Mouse (Mus musculus) urinary bladder, postnatal 25 days (tissue): Measurements from ENCODE around the gene Cmss1.
"Not testable (repeated sequence)": the region's sequence is repeated elsewhere in the genome, so short reads cannot be mapped to it uniquely, and the experiment has no call there.

ENCODE experiments used
- DNase-seq: peaks from one replicate; pipeline ENCODE4 v3.0.0; 2022; ENCODE audit warnings: low spot score

The Cmss1 gene

GRCm38 (mm10) chr16:57426680-57427079 is 180.0 kb downstream of the Cmss1 start:
- DNase-seq, result no peak

DNA sequence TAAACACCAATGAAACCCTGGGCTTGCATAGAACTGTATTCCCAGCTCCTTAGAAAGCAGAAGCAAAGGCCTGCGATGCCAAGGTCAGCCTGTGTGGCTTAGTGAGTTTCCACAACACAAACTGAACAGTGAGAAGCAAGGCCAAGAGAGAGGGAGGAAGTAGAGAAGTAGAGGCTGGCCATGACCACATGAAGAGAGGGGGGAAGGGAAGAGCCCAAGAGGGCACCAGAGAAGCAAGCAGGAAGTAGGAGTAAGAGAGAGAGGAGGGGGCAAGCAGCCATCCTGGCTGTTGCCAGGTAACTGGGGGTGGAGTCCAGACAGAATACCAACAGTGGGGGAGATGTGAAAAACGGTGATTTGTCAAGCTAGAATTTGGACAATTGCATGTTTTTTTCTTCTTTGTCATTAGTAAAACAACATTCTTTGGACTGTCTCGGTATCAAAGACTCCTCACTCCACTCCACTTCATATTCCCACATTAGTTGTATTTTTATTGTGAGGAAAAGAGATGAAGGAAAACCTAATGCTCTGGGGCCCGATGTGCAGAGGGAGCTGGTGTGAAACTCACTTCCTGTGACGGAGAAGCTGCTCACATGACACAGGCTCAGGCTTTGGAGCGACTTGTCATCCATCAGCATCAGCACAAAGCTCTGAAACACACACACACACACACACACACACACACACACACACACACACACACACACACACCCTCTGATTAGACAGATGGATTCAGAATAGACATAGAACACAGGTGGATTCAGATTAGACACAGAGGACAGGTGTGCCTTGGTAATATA is 183.5 kb downstream of the Cmss1 start:
- DNase-seq, result no peak

DNA sequence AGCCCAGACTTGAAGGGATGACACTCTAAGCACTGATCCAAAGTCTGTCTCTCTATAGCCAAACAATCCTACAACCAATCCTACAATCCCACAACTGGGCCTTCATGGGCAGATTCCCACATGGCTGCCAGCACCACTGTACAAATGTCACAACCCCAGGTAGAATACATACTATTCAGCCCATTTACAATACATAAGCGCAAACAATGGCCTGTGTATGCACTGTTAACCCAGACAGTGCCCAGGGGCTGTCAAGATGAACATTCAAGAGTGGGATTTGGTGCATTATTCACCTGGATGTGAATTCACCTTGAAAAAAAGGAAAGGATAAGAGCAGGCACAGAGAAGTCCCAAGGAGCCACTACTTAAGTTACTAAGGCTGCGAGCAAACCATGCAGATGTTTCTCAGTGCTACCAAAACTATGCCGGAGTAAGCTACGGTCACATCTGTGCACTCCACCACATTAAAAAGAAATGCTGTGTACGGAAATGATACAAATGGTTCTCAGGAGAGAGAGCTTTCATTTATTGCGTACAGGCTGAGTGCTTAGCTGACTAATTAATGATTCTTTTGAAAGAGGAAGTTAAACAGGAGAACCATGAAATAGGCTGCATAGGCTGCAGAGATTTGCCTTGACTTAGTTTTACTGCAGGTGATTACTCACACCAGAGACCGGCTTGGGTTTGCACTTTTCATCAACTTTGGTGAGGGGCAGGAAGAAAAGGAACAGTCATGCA is 184.8 kb downstream of the Cmss1 start:
- DNase-seq, result no peak

DNA sequence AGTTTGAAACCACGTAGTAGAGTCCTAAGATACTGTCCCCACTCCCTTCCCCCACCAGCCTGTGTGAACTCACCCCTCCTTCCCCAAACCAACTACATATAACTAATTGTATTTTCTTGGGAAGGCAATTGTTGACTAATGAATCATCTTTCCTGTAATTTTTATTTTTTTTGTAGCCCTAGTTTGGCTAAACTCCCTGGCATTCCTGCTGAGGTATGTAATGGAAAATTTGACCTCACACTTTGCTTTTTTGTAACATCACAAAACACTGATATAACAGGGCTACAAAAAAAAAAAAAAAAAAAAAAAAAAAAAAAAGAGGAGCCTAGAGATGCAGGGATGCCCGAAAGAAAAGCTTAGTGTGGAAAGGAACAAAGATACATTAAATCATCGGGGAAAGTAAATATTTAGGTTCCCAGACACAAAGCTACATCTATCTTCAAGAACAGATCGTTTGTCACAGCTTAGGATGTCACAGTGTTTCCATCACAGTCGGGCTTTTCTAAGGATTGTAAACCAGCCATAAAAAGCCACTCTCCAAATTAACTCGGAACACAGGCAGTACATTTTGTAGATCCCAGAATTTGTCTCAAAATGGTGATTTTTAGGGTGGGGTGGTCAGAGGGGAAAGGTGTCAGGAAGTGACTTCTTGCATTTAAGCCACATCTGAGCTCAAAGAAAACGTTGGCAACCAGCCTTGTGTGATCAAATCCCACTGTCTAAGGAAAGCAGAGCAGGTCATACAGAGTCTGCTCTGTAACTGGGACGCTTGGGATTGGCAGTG is 185.7 kb downstream of the Cmss1 start:
- no peak for DNase-seq

DNA sequence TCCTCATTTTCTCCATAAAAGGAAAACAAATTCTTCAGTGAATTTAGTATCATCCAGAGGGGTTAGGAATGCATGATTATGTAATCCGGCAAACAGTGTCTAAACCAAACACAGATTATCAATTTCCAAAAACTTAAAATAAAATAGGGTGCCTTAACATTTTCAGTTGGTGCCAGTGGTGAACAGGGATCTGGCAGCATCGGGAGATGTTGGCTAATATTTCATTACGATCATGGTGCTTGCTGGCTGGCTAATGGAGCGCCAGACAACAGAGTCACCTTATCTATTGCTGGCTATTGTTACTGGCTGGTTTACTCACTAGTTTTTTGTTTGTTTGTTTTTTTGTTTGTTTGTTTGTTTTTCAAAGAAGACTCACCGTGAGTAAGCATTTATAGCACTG is 186.8 kb downstream of the Cmss1 start:
- DNase-seq, result no peak

DNA sequence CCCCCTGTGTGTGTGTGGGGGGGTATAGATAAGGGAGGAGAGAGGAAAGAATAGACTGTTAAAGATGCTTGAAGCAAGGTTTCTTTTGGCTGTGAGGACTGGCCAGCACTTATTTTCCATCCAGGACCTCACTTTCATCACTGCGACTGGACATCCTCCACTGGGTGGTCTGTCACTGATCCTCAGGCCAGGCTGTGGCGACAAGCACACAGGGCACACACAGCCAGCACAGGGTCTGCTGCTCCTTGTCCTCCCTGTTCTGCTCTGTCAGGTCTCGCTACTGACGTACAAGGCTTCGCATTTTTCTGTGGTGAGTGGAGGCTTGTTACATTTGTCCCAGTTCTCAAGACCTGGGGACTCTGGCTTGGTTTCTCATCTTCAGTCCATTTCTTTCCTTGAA is 187.3 kb downstream of the Cmss1 start:
- DNase-seq, result peak; percentile 20

- DNase-seq, result no peak
Observed at GRCm38 (mm10) chr16:57417955-57418354, 188.7 kb downstream of the Cmss1 start.

DNA sequence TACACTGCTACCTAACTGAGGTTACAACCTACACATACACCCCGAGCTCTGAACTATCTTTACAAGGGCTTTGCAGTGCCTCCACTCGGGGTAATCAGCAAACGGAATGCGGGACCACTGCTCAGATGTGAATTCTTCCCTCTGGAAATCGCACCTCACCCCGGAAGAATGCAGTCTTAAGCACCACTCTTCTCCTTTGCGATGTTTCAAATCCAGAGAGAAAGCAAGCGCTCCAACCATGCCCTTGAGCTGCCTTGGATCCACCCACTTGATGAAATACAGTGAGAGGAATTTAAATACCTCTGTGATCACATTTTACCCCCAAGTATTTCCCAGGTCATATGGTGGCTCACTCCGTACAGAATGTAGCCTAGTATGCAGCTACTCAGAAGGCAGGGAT is 189.6 kb downstream of the Cmss1 start:
- no peak for DNase-seq

GRCm38 (mm10) chr16:57416049-57416448 is 190.6 kb downstream of the Cmss1 start:
- DNase-seq, result no peak

DNA sequence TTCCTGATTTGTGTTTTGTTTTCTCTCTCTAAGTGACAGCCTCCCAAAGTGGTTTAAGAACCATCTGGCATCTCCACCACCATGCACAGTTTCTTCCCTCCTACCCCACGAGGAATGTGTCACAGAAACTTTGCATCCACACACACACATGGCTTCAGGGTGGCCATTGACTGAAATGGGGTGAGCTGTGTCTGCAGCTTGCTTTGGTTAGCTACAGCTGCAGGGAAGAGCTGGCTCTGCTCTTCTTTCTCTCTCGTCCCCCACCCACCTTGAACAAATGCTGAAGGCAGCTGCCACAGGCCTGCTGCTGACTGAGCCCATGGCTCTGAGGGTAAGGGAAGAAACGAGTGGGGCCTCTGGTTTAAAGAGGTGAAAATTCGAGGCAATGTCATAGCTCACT is 193.9 kb downstream of the Cmss1 start:
- no peak for DNase-seq

DNA sequence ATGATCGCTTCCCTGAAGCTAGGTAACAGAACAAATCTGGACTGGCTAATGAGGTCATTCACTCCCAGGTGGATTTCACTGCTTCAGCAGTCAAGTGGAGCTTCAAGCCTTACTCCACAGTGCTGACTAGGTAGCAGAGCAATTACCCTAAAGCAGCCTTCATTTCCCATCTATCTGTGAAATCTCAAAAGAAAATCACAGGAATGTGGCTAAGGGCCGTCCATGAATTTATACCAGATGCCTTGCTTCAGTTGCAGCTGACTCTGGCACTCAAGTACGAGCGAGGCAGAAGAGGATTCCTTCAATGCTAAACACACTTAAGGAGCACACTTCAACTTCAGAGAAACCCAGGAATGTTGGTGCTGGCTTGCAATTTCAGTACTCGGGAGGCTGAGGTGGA is 202.8 kb downstream of the Cmss1 start:
- no peak for DNase-seq

- DNase-seq, result no peak
Observed at GRCm38 (mm10) chr16:57402910-57403309, 203.8 kb downstream of the Cmss1 start.

GRCm38 (mm10) chr16:57401702-57402101 is 205.0 kb downstream of the Cmss1 start:
- no peak for DNase-seq

GRCm38 (mm10) chr16:57399566-57399965 is 207.1 kb downstream of the Cmss1 start:
- DNase-seq, result no peak

GRCm38 (mm10) chr16:57398387-57399214 is 208.1 kb downstream of the Cmss1 start:
- DNase-seq, result peak; percentile 71

- no peak for DNase-seq
Observed at GRCm38 (mm10) chr16:57397845-57398244, 208.8 kb downstream of the Cmss1 start.

- DNase-seq, result no peak
Observed at GRCm38 (mm10) chr16:57396249-57396648, 210.4 kb downstream of the Cmss1 start.

DNA sequence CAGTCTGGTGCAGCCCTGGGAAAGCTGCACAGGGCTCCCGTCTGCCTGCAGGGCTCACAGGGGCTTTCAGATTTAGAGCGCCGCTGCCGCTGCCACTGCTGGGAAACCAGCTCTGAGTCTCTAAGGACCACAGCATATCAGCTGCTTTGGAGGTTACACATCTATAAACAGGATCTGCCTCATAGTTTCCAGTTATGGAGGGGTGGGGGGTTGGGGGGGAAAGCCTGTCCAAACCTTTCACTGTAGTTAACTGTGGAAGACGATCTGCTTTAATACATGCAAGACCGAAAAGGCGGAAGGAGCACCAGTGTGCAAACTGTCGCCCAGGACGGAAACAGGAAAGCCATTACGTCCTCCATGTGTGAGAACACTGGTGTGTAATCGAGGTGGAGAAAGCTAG is 213.5 kb downstream of the Cmss1 start:
- DNase-seq, result no peak

GRCm38 (mm10) chr16:57392461-57392860 is 214.2 kb downstream of the Cmss1 start:
- DNase-seq, result no peak

DNA sequence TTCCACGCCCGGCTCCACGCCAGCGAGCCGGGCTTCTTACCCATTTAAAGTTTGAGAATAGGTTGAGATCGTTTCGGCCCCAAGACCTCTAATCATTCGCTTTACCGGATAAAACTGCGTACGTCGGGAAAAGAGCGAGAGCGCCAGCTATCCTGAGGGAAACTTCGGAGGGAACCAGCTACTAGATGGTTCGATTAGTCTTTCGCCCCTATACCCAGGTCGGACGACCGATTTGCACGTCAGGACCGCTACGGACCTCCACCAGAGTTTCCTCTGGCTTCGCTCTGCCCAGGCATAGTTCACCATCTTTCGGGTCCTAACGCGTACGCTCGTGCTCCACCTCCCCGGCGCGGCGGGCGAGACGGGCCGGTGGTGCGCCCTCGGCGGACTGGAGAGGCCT is 215.5 kb downstream of the Cmss1 start:
- not testable (repeated sequence) for DNase-seq

- no peak for DNase-seq
Observed at GRCm38 (mm10) chr16:57389566-57390251, 217.0 kb downstream of the Cmss1 start.
